Mouse (Mus musculus) intestine, embryonic 16.5 days (tissue): ENCODE measurements around the gene Il16. TPM values are rescaled to one million over a fixed set of nuclear protein-coding genes. Genes with fewer than 3 reads are reported as not detected.

Experiments used
- ATAC-seq: fragments of 200-750 bp; cut with Nextera tagmentation; 2 replicates; pipeline ENCODE4 v1.8.0; 2017; ENCODE audit warnings: moderate TSS enrichment, moderate library complexity
- H3K27ac ChIP-seq: fragments of 300-500 bp; sonication (generic); 2 replicates; pipeline ENCODE4 v1.5.1; 2014; ENCODE audit warnings: mild to moderate bottlenecking, low read length
- H3K27me3 ChIP-seq: fragments of 300-500 bp; sonication (generic); replicated peaks from 2 replicates; pipeline ENCODE4 v1.6.1; 2014; ENCODE audit warnings: low read length, control low read depth, mixed read lengths; ENCODE audit not compliant: control insufficient read depth, insufficient read depth
- H3K36me3 ChIP-seq: fragments of 300-500 bp; sonication (generic); 2 replicates; pipeline ENCODE4 v1.6.1; 2014; ENCODE audit warnings: low read length, control low read depth; ENCODE audit not compliant: control insufficient read depth, insufficient read depth
- H3K4me1 ChIP-seq: fragments of 300-500 bp; sonication (generic); 2 replicates; pipeline ENCODE4 v1.6.1; 2014; ENCODE audit warnings: low read length, control low read depth, mixed read lengths; ENCODE audit not compliant: control insufficient read depth, insufficient read depth
- H3K4me2 ChIP-seq: fragments of 300-500 bp; sonication (generic); 2 replicates; pipeline ENCODE4 v1.6.1; 2014; ENCODE audit warnings: low read depth, low read length, control low read depth
- H3K4me3 ChIP-seq: fragments of 300-500 bp; sonication (generic); 2 replicates; pipeline ENCODE4 v1.5.1; 2014; ENCODE audit warnings: mild to moderate bottlenecking, low read length
- H3K9ac ChIP-seq: fragments of 300-500 bp; sonication (generic); 2 replicates; pipeline ENCODE4 v1.6.1; 2014; ENCODE audit warnings: low read depth, low read length
- H3K9me3 ChIP-seq: fragments of 300-500 bp; sonication (generic); 2 replicates; pipeline ENCODE4 v1.6.1; 2016; ENCODE audit warnings: low read length, control low read depth; ENCODE audit not compliant: control insufficient read depth
- WGBS: fragments of 180-500 bp; shearing (Covaris S2); extraction: QIAGEN DNeasy Blood & Tissue Kit; methylation state at CpG from one replicate; pipeline ENCODE4 v1.1.7; 2014; 5-methylcytosine and 5-hydroxymethylcytosine counted together
- polyA plus RNA-seq: library from polyadenylated mRNA; unstranded; fragments of >200 nt; fragmentation: Nextera tagmentation; extraction: Ambion mirVana; gene quantifications from 2 replicates; pipeline ENCODE4 v1.2.1, GENCODE M21; 2015

Il16 gene
- polyA plus RNA-seq, 1 experiment from 2014 or later: 4.9 TPM

DNA sequence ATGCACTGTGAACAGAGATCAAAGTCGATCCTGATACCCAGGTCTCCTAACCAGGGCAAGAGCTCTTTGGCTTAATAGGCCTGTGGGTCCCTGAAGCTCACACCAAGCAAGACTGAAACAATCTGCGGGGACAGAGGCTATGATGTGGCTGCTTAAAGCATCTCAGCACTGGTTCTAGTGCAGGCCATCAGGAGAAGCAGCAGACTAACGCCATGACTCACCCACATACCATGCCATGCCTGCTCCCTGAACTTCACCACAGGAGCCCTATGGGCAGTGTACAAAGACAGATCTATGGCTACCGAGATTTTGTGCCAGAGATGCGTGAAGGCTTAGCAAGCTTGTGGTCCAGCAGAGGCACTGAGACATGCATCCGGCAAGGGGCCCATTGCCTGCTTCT, 74.0 kb downstream of the Il16 start:
- H3K4me2 ChIP-seq: no peak overlapping the region
- no peaks in the 10 kb centered on the region for H3K36me3 ChIP-seq
- H3K9ac ChIP-seq: no peak overlapping the region
- no peak overlapping the region for H3K4me3 ChIP-seq
- H3K27me3 ChIP-seq: no peaks in the 10 kb centered on the region
- H3K4me1 ChIP-seq: no peaks in the 10 kb centered on the region
- no peak overlapping the region for H3K27ac ChIP-seq
- peaks cover 3% of the 10 kb centered on the region; the same call in 1 of the 2 replicates for H3K9me3 ChIP-seq
- 90% methylated on average over 6 of the region's 6 CpGs for WGBS
- no peak for ATAC-seq

DNA sequence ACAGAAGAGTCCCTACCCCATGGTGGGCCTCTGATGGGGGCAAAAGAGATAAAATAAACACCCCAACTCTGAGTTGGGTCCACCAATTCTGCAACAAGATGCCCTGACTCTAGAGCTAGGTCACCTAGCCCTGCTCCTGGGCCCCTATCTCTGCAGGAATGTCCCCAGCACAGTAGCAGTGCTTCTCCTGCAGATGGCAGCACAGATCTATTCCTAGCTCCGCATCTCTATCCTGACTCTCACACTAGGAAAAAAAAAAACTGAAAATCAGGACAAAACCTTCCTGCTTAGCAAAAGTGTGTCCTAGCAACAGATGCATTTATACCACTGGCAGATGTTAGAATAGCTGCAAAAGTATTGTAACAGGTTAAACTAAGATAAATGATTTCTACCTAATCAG, 76.8 kb downstream of the Il16 start:
- WGBS: 9% methylated on average over 1 of the region's 1 CpGs
- H3K4me1 ChIP-seq: 0 out of 2 replicates have a peak, but pooled peaks cover 3% of the 10 kb centered on the region

DNA sequence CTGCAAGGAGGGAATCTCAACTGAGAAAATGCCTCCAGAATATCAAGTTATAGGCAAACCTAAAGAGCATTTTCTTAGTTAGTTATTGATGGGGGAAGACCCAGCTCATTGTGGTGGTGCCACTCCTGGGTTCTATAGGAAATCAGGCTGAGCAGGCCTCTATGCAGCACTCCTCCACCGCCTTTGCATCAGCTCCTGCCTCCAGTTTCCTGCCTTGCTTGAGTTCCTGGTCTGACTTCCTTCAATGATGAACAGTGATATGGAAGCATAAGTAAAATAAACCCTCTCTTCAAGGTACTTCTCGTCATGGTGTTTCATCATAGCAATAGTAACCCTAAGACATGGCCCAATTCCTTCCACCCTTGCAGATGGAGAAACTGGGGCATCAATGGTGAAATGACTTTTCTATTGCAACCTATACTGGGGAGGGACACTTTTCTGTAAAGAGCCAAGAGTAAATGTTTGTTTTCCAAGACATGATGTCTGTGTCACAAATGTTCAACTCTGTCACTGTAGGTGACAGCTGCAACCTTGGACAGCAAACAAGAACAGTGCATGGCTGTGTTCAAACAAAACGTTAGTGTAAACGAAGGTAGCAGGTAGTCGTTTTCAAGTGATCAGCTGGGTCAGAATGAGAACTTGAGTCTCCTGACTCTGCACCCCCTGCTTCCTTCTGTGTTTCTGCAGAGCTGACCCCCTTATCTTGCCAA, 77.4 kb downstream of the Il16 start:
- no peak overlapping the region for H3K4me2 ChIP-seq
- H3K27ac ChIP-seq: no peak overlapping the region
- 0 out of 2 replicates have a peak, but pooled peaks cover 3% of the 10 kb centered on the region for H3K4me1 ChIP-seq
- H3K4me3 ChIP-seq: no peak overlapping the region
- no peaks in the 10 kb centered on the region for H3K27me3 ChIP-seq
- 65% methylated on average over 5 of the region's 5 CpGs for WGBS
- no peak for ATAC-seq
- no peak overlapping the region for H3K9ac ChIP-seq
- H3K36me3 ChIP-seq: no peaks in the 10 kb centered on the region
- no peaks in the 10 kb centered on the region for H3K9me3 ChIP-seq

More for the DNA sequence above, 76.8 kb downstream of the Il16 start:
- Histone ChIP-seq H3K9ac (no peak overlapping the region), H3K36me3 (no peaks in the 10 kb centered on the region), H3K27ac (no peak overlapping the region), H3K4me3 (no peak overlapping the region), H3K27me3 (no peaks in the 10 kb centered on the region), H3K9me3 (no peaks in the 10 kb centered on the region), H3K4me2 (no peak overlapping the region)
- ATAC-seq: no peak

DNA sequence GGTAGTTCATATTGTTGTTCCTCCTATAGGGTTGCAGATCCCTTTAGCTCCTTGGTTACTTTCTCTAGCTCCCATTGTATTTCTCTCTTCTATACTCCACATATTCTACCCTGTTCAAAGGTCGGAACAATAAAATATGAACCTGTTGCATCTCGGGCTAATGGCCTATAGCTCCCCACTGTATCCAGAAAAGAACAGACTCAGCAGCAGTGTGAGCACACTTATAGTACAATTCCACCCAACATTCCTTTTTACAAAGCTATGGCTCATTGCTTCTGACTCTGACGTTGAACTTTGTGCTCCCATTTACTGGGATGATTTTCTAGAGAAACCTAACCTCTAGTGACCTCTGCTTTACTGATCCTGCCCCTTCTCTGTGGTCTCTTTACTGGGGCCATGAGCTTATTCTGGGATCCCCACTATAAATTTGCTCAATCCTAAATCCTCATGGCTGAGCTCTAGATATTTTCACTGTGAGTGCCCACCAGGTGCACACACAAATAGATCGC, 79.4 kb downstream of the Il16 start:
- H3K4me3 ChIP-seq: no peak overlapping the region
- 77% methylated on average over 4 of the region's 4 CpGs for WGBS
- 0 out of 2 replicates have a peak, but pooled peaks cover 3% of the 10 kb centered on the region for H3K4me1 ChIP-seq
- no peaks in the 10 kb centered on the region for H3K27me3 ChIP-seq
- H3K9me3 ChIP-seq: no peaks in the 10 kb centered on the region
- 0 out of 2 replicates have a peak overlapping the region, but pooled peaks have one; percentile 8 for H3K27ac ChIP-seq
- H3K4me2 ChIP-seq: no peak overlapping the region
- peak; percentile 78 for ATAC-seq
- H3K36me3 ChIP-seq: no peaks in the 10 kb centered on the region
- no peak overlapping the region for H3K9ac ChIP-seq

DNA sequence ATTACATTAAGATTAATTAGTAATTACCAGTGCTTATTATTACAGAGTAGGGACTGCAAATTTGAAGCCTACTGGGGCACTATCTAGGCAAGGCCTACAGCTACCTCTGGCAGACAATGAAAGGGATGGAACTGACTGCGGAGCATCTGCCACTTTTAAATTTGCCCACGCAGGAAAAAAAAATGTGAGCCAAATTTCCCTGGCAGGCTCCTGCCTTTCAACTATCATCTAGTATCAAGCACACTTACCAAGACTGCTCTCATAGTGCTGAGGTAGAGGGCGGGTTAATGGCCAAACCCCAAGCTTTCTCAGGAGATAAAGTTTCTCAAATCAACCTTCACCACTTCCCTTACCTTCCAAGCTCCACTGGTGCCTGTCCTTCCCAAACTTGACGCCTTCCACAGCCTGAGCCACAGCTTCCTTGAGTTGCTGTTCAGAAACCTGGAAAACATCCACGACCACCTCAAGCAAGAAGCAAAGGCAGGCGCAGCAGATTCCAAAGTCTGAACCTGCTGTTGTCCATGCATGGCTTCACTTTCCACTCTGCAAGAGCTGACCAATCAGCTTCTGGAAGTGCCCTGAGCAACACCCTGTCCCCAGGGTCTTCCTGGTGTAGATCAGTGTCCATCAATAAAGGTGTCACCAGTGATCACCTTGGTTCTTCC, 82.7 kb downstream of the Il16 start:
- H3K4me1 ChIP-seq: 0 out of 2 replicates have a peak, but pooled peaks cover 11% of the 10 kb centered on the region
- no peak overlapping the region for H3K4me2 ChIP-seq
- no peak overlapping the region for H3K9ac ChIP-seq
- no peaks in the 10 kb centered on the region for H3K27me3 ChIP-seq
- no peak for ATAC-seq
- 81% methylated on average over 6 of the region's 6 CpGs for WGBS
- no peak overlapping the region for H3K4me3 ChIP-seq
- no peak overlapping the region for H3K27ac ChIP-seq
- H3K36me3 ChIP-seq: no peaks in the 10 kb centered on the region
- H3K9me3 ChIP-seq: no peaks in the 10 kb centered on the region; the same call in 1 of the 2 replicates

GRCm38 (mm10) chr7:83661763-83662162, 83.8 kb downstream of the Il16 start:
- Histone ChIP-seq H3K27ac (no peak overlapping the region), H3K27me3 (no peaks in the 10 kb centered on the region), H3K36me3 (no peaks in the 10 kb centered on the region), H3K4me2 (no peak overlapping the region), H3K9me3 (no peaks in the 10 kb centered on the region; the same call in 1 of the 2 replicates), H3K4me3 (no peak overlapping the region), H3K4me1 (0 out of 2 replicates have a peak, but pooled peaks cover 11% of the 10 kb centered on the region), H3K9ac (no peak overlapping the region)
- no peak for ATAC-seq
- WGBS: 97% methylated on average over 3 of the region's 3 CpGs

DNA sequence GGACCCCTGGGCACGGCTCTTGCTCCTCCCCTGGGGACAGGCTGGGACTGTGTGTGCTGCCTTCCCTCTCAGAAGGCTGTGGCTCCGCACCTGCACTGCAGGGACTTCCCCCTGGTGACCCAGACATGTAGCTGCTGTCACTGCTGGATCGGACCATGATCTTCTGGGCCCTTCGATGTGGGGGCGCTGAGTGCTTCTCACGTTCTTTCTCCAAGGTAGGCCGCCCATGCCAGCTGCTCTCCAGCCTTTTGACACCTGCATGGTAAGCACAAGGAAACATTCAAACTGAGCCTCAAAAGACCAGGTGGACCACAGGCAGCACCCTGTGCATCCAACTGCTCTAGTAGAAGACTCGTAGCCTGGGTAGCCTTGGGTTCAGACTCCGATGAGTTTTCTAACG, 84.5 kb downstream of the Il16 start:
- H3K4me1 ChIP-seq: 0 out of 2 replicates have a peak, but pooled peaks cover 8% of the 10 kb centered on the region
- H3K4me3 ChIP-seq: no peak overlapping the region
- H3K9ac ChIP-seq: no peak overlapping the region
- no peaks in the 10 kb centered on the region for H3K36me3 ChIP-seq
- ATAC-seq: no peak
- H3K4me2 ChIP-seq: no peak overlapping the region
- H3K27me3 ChIP-seq: no peaks in the 10 kb centered on the region
- WGBS: 87% methylated on average over 10 of the region's 10 CpGs
- H3K9me3 ChIP-seq: no peaks in the 10 kb centered on the region; the same call in 1 of the 2 replicates
- H3K27ac ChIP-seq: no peak overlapping the region

GRCm38 (mm10) chr7:83660273-83660691, 85.2 kb downstream of the Il16 start:
- 91% methylated on average over 11 of the region's 11 CpGs for WGBS
- Histone ChIP-seq H3K4me3 (no peak overlapping the region), H3K27ac (no peak overlapping the region), H3K4me1 (0 out of 2 replicates have a peak, but pooled peaks cover 8% of the 10 kb centered on the region), H3K27me3 (no peaks in the 10 kb centered on the region), H3K9ac (no peak overlapping the region), H3K4me2 (no peak overlapping the region), H3K9me3 (no peaks in the 10 kb centered on the region; the same call in 1 of the 2 replicates), H3K36me3 (no peaks in the 10 kb centered on the region)
- ATAC-seq: no peak
